Mouse (Mus musculus): ENCODE results near the gene Gm21103. TPM values are rescaled to one million over a fixed set of nuclear protein-coding genes. Genes with fewer than 3 reads are reported as not detected.
"Not testable (repeated sequence)": the region's sequence is repeated elsewhere in the genome, so short reads cannot be mapped to it uniquely, and the experiment has no call there.

Gm21103 gene
- 0.29 TPM in 1 of 2 replicates, not detected in the other for polyA plus RNA-seq (2015; fragmentation: Nextera tagmentation; extraction: Ambion mirVana)

DNA sequence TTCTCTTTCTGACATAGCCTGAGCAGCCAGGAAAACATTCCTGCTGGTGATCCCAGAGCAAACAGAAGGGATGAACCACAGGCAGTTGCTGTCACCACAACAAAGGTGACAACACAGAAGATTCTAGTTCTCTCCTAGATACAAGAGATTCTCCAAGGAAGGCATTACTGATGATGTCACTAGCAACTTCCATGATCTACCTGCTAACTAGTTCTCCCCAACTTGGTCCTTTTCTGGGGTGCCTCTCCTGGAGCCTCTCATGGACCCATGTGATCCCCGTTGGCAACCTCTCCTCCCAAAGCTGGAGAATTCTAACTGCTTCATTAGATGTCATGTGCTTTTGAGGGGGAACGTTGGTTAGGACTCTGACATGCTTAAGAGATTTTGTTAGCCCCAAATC, at the start of gene Gm21103:
TSS of gene Gm21103 (minus strand) at position 101 of the 400 bp plus-strand sequence.
- ATAC-seq; H3K27me3 ChIP-seq (replicated peaks; ENCODE audit: control insufficient read depth, insufficient read depth, low read length); H3K9ac ChIP-seq (replicated peaks; ENCODE audit: low read depth, low read length); H3K4me3 ChIP-seq (replicated peaks; ENCODE audit: low read length); H3K4me1 ChIP-seq (replicated peaks; ENCODE audit: control insufficient read depth, insufficient read depth, low read length); H3K36me3 ChIP-seq (ENCODE audit: control insufficient read depth, insufficient read depth); H3K27ac ChIP-seq (ENCODE audit: low read length); H3K9me3 ChIP-seq (ENCODE audit: control insufficient read depth, low read length); H3K4me2 ChIP-seq (ENCODE audit: low read length): not testable (repeated sequence)
- 77% methylated on average over 2 of the region's 2 CpGs for WGBS

DNA sequence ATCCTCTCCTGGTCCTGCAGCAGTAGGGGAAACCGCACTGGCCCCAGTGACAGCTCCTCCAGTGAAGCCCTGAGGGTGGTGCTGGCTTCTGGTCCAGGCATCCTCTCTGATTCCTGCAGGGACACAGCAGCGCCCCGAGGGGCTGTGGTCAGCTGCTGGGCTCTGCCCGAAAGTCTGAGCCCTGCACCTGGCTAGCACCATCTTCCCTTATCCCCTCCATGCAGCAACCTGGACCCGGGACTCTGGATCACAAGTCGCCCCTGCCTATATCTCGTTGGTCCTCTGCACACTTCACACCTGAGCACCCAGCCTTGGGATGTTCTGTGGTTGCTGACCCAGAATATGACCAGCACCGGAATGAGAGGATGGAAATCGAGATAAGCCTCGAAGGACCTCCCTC, 38.9 kb upstream of the Gm21103 start, which contains the start of gene Gm3618:
TSS of gene Gm3618 (minus strand) at position 101 of the 400 bp plus-strand sequence.
- H3K36me3 ChIP-seq (ENCODE audit: control insufficient read depth, insufficient read depth); H3K4me2 ChIP-seq (ENCODE audit: low read length); H3K27me3 ChIP-seq (replicated peaks; ENCODE audit: control insufficient read depth, insufficient read depth, low read length); H3K9me3 ChIP-seq (ENCODE audit: control insufficient read depth, low read length); H3K4me3 ChIP-seq (replicated peaks; ENCODE audit: low read length); H3K9ac ChIP-seq (replicated peaks; ENCODE audit: low read depth, low read length); ATAC-seq; H3K27ac ChIP-seq (ENCODE audit: low read length); H3K4me1 ChIP-seq (replicated peaks; ENCODE audit: control insufficient read depth, insufficient read depth, low read length): not testable (repeated sequence)
- no CpG with 5 or more reads among the region's 10 CpGs for WGBS

DNA sequence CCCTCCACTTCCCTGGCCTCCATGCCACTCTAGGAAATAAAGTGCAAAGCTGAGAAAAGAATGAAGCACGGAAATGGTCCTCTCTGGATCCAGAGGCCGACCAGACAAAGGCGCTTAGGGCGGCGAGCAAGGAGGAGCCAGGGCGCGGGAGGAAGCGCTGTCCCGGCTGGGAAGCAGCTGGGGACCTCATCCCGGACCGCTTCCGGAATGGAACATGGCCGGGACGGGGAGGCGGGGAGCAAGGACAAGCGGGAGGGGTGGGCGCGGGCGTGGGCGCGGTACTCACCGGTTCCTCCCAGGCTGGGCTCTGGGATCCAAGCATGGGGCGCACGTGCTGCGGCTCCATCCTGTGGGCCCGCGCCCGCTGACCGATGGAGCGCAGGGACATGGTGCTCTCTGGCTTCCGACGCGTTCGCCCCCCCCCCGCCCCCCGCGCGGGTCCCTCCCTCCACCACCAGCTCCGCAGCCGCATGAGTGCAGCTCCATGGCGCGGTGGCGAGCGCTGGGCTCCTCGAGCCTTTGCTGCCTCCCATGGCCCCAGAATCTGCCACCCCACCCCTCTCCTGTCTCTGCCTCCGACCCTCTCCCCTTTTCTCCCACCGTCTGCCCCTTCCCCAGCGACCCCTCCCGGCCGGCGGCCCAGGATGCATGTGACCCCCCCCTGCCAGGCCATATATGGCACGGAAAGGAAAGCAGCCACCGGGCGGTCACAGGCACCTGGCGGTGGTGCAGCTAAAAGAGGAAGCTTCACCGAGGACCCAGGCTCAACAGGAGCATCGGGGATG, 17.5 kb downstream of the Gm21103 start, which contains the start of gene Gm3411:
TSS of gene Gm3411 (minus strand) at position 320 of the 785 bp plus-strand sequence.
- H3K4me1 ChIP-seq (replicated peaks; ENCODE audit: control insufficient read depth, insufficient read depth, low read length); H3K36me3 ChIP-seq (ENCODE audit: control insufficient read depth, insufficient read depth); H3K27ac ChIP-seq (ENCODE audit: low read length); ATAC-seq; H3K27me3 ChIP-seq (replicated peaks; ENCODE audit: control insufficient read depth, insufficient read depth, low read length); H3K9me3 ChIP-seq (ENCODE audit: control insufficient read depth, low read length): not testable (repeated sequence)
- 2% methylated on average over 53 of the region's 57 CpGs for WGBS
- peak within 1 kb of the TSS; percentile 56 for H3K4me2 ChIP-seq (ENCODE audit: low read length)
- peak within 1 kb of the TSS; percentile 51 for H3K4me3 ChIP-seq (replicated peaks; ENCODE audit: low read length)
- H3K9ac ChIP-seq (replicated peaks; ENCODE audit: low read depth, low read length) = peak within 1 kb of the TSS; percentile 73

Other genes starting within 250 kb of the Gm21103 start
- not detected in 2 replicates for gene Gm6337, start 246.6 kb downstream of the Gm21103 start, polyA plus RNA-seq (2015; fragmentation: Nextera tagmentation; extraction: Ambion mirVana)
- 3.7 and 4.0 TPM in 2 replicates for gene Gm8206, start 210.9 kb downstream of the Gm21103 start, polyA plus RNA-seq (2015; fragmentation: Nextera tagmentation; extraction: Ambion mirVana)
- 3.3 and 3.6 TPM in 2 replicates for gene Gm3468, start 196.2 kb downstream of the Gm21103 start, polyA plus RNA-seq (2015; fragmentation: Nextera tagmentation; extraction: Ambion mirVana)
- not detected in 2 replicates for gene Gm3476, start 179.0 kb downstream of the Gm21103 start, polyA plus RNA-seq (2015; fragmentation: Nextera tagmentation; extraction: Ambion mirVana)
- gene Gm21560, start 85.6 kb downstream of the Gm21103 start, polyA plus RNA-seq (2015; fragmentation: Nextera tagmentation; extraction: Ambion mirVana) = not detected in 2 replicates
- 5.8 and 6.5 TPM in 2 replicates for gene Gm3411, start 17.6 kb downstream of the Gm21103 start, polyA plus RNA-seq (2015; fragmentation: Nextera tagmentation; extraction: Ambion mirVana)
- not detected in 2 replicates for gene Gm3618, start 38.8 kb upstream of the Gm21103 start, polyA plus RNA-seq (2015; fragmentation: Nextera tagmentation; extraction: Ambion mirVana)
- not detected in 2 replicates for gene Gm16440, start 85.5 kb upstream of the Gm21103 start, polyA plus RNA-seq (2015; fragmentation: Nextera tagmentation; extraction: Ambion mirVana)
- 3.1 and 3.6 TPM in 2 replicates for gene Gm3591, start 107.6 kb upstream of the Gm21103 start, polyA plus RNA-seq (2015; fragmentation: Nextera tagmentation; extraction: Ambion mirVana)
- not detected in 2 replicates for gene Gm3594, start 139.8 kb upstream of the Gm21103 start, polyA plus RNA-seq (2015; fragmentation: Nextera tagmentation; extraction: Ambion mirVana)
- not detected in 2 replicates for gene Gm8356, start 232.4 kb upstream of the Gm21103 start, polyA plus RNA-seq (2015; fragmentation: Nextera tagmentation; extraction: Ambion mirVana)